Mouse (Mus musculus): ENCODE measurements around the gene Rdh11. TPM values are rescaled to one million over a fixed set of nuclear protein-coding genes. Genes with fewer than 3 reads are reported as not detected.

Gene Rdh11
- 37.5 and 42.3 TPM in 2 replicates for polyA plus RNA-seq (2014; fragmentation: Nextera tagmentation; extraction: Ambion mirVana)

- 61% methylated on average over 6 of the region's 6 CpGs for WGBS
- peak within 1 kb of the TSS; percentile 78 for H3K27ac ChIP-seq
- H3K4me3 ChIP-seq (replicated peaks; ENCODE audit: low read length), result peak within 1 kb of the TSS; percentile 48
- H3K27me3 ChIP-seq (ENCODE audit: control insufficient read depth, insufficient read depth, low read length), result no peaks in the 10 kb centered on the region
- H3K9me3 ChIP-seq (ENCODE audit: control insufficient read depth, low read length), result no peaks in the 10 kb centered on the region
- peak within 1 kb of the TSS; percentile 80 for H3K4me2 ChIP-seq (replicated peaks)
- peaks cover 15% of the 10 kb centered on the region for H3K4me1 ChIP-seq (replicated peaks; ENCODE audit: control insufficient read depth, insufficient read depth, low read length)
- peaks cover 10% of the 10 kb centered on the region for H3K36me3 ChIP-seq (replicated peaks; ENCODE audit: control insufficient read depth, insufficient read depth)
- DNase-seq (ENCODE audit: low spot score) (no peak), ATAC-seq (ENCODE audit: low FRiP score) (no peak)
- peak within 1 kb of the TSS; percentile 58 for H3K9ac ChIP-seq
Measured at GRCm38 (mm10) chr12:79192193-79192592, at the start of gene Rdh11. Gene Rdh11 (minus strand): TSS chr12:79192293.

GRCm38 (mm10) chr12:79235485-79236080 lies 43.5 kb upstream of the Rdh11 start:
- no peak overlapping the region for H3K27ac ChIP-seq
- peaks cover 59% of the 10 kb centered on the region for H3K36me3 ChIP-seq (replicated peaks; ENCODE audit: control insufficient read depth, insufficient read depth)
- H3K9me3 ChIP-seq (ENCODE audit: control insufficient read depth, low read length), result no peaks in the 10 kb centered on the region
- H3K4me2 ChIP-seq (replicated peaks), result no peak overlapping the region
- no peak for ATAC-seq (ENCODE audit: low FRiP score)
- no peaks in the 10 kb centered on the region for H3K27me3 ChIP-seq (ENCODE audit: control insufficient read depth, insufficient read depth, low read length)
- H3K4me3 ChIP-seq (replicated peaks; ENCODE audit: low read length), result no peak overlapping the region
- WGBS, result 59% methylated on average over 11 of the region's 11 CpGs
- H3K4me1 ChIP-seq (replicated peaks; ENCODE audit: control insufficient read depth, insufficient read depth, low read length), result no peaks in the 10 kb centered on the region
- no peak for DNase-seq (ENCODE audit: low spot score)
- H3K9ac ChIP-seq, result no peak overlapping the region

- H3K27me3 ChIP-seq (ENCODE audit: control insufficient read depth, insufficient read depth, low read length), result no peaks in the 10 kb centered on the region
- H3K9ac ChIP-seq, result no peak overlapping the region
- WGBS, result 67% methylated on average over 5 of the region's 5 CpGs
- no peak for ATAC-seq (ENCODE audit: low FRiP score)
- H3K4me1 ChIP-seq (replicated peaks; ENCODE audit: control insufficient read depth, insufficient read depth, low read length), result no peaks in the 10 kb centered on the region
- no peak overlapping the region for H3K4me2 ChIP-seq (replicated peaks)
- no peaks in the 10 kb centered on the region for H3K9me3 ChIP-seq (ENCODE audit: control insufficient read depth, low read length)
- no peak for DNase-seq (ENCODE audit: low spot score)
- H3K4me3 ChIP-seq (replicated peaks; ENCODE audit: low read length), result no peak overlapping the region
- H3K36me3 ChIP-seq (replicated peaks; ENCODE audit: control insufficient read depth, insufficient read depth), result no peaks in the 10 kb centered on the region
- no peak overlapping the region for H3K27ac ChIP-seq
Measured at GRCm38 (mm10) chr12:79217511-79217910, 25.4 kb upstream of the Rdh11 start.

DNA sequence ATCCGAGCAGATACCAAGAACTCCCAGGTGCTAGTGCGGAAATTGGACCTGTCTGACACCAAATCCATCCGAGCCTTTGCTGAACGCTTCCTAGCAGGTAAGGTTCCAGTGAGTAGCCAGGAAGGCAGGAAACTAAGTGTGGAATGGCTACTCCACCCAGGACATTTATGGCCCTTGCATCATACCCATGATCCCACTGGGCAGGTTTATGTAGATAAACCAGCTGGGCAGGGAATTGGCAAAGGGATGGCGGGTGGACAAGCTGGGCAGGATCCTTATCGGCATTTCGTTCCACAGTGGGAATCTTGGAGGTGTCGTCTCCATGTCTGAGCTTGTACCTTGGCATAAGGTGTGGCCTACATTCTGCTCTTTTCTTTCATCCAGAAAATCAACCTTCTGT lies 19.4 kb upstream of the Rdh11 start:
- Histone ChIP-seq H3K4me2 (replicated peaks) (no peak overlapping the region), H3K27ac (no peak overlapping the region), H3K9me3 (ENCODE audit: control insufficient read depth, low read length) (no peaks in the 10 kb centered on the region), H3K27me3 (ENCODE audit: control insufficient read depth, insufficient read depth, low read length) (no peaks in the 10 kb centered on the region), H3K9ac (no peak overlapping the region), H3K36me3 (replicated peaks; ENCODE audit: control insufficient read depth, insufficient read depth) (no peaks in the 10 kb centered on the region), H3K4me3 (replicated peaks; ENCODE audit: low read length) (no peak overlapping the region), H3K4me1 (replicated peaks; ENCODE audit: control insufficient read depth, insufficient read depth, low read length) (no peaks in the 10 kb centered on the region)
- no peak for DNase-seq (ENCODE audit: low spot score)
- WGBS, result 93% methylated on average over 8 of the region's 8 CpGs
- ATAC-seq (ENCODE audit: low FRiP score), result no peak

DNA sequence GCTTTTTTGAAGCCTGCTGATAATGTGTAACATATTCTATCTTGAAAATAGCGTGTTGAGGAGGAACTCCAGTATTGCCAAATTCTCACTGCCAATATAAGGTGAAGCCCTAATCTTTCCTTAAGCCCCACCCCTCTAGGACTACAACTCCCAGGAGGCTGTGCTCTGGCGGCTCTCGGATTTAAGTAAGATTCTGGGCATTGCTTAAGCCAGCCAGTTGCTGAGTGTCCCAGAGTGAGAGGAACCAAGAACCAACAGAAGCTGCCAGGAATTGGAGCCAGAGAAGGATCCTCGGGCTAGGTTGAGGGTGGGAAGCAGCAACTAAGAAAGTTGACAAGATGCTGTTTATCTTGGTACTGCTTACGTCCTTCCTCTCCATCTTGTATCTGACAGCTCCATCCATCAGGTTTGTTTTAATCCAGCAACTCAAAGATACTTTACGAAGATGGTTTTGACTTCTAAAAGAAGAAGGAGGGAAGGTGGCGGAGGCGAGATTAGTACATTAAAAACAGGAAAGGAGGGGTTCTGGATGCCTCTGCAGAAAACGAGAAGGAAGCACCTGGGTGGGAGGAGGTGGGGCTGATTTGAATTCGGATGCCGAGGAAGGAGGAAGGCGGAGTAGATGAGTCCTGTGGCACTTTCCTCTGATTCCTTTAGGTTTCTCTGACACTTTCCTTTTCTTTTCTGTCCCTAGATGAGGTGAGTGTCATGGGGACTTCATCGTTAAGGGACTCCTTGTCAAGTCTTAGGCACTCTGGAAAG lies 16.8 kb upstream of the Rdh11 start, which contains the start of gene Rdh12:
Gene Rdh12, plus strand, starts transcription at position 212 of the 762 bp plus-strand sequence.
- H3K9ac ChIP-seq, result peak within 1 kb of the TSS; percentile 3; the same call in 1 of the 2 replicates
- 4% methylated on average over 13 of the region's 13 CpGs for WGBS
- ATAC-seq (ENCODE audit: low FRiP score) (no peak; the same call in 1 of the 2 replicates), DNase-seq (ENCODE audit: low spot score) (peak; percentile 38)
- no peaks in the 10 kb centered on the region for H3K27me3 ChIP-seq (ENCODE audit: control insufficient read depth, insufficient read depth, low read length)
- no peak within 1 kb of the TSS for H3K27ac ChIP-seq
- peak within 1 kb of the TSS; percentile 20 for H3K4me3 ChIP-seq (replicated peaks; ENCODE audit: low read length)
- H3K36me3 ChIP-seq (replicated peaks; ENCODE audit: control insufficient read depth, insufficient read depth), result no peaks in the 10 kb centered on the region
- no peaks in the 10 kb centered on the region for H3K9me3 ChIP-seq (ENCODE audit: control insufficient read depth, low read length)
- peak within 1 kb of the TSS; percentile 48 for H3K4me2 ChIP-seq (replicated peaks)
- H3K4me1 ChIP-seq (replicated peaks; ENCODE audit: control insufficient read depth, insufficient read depth, low read length), result no peaks in the 10 kb centered on the region

GRCm38 (mm10) chr12:79201882-79202281 lies 9.8 kb upstream of the Rdh11 start:
- no peak overlapping the region for H3K9ac ChIP-seq
- DNase-seq (ENCODE audit: low spot score) (no peak), ATAC-seq (ENCODE audit: low FRiP score) (no peak)
- H3K4me2 ChIP-seq (replicated peaks), result no peak overlapping the region
- H3K4me1 ChIP-seq (replicated peaks; ENCODE audit: control insufficient read depth, insufficient read depth, low read length), result no peaks in the 10 kb centered on the region
- no peak overlapping the region for H3K27ac ChIP-seq
- WGBS, result 83% methylated on average over 3 of the region's 3 CpGs
- H3K36me3 ChIP-seq (replicated peaks; ENCODE audit: control insufficient read depth, insufficient read depth), result no peaks in the 10 kb centered on the region
- H3K9me3 ChIP-seq (ENCODE audit: control insufficient read depth, low read length), result no peaks in the 10 kb centered on the region
- no peaks in the 10 kb centered on the region for H3K27me3 ChIP-seq (ENCODE audit: control insufficient read depth, insufficient read depth, low read length)
- no peak overlapping the region for H3K4me3 ChIP-seq (replicated peaks; ENCODE audit: low read length)

- H3K9me3 ChIP-seq (ENCODE audit: control insufficient read depth, low read length), result no peaks in the 10 kb centered on the region
- 90% methylated on average over 5 of the region's 5 CpGs for WGBS
- H3K36me3 ChIP-seq (replicated peaks; ENCODE audit: control insufficient read depth, insufficient read depth), result no peaks in the 10 kb centered on the region
- H3K4me3 ChIP-seq (replicated peaks; ENCODE audit: low read length), result no peak overlapping the region
- no peak overlapping the region for H3K27ac ChIP-seq
- no peak overlapping the region for H3K4me2 ChIP-seq (replicated peaks)
- H3K9ac ChIP-seq, result no peak overlapping the region
- DNase-seq (ENCODE audit: low spot score), result no peak
- ATAC-seq (ENCODE audit: low FRiP score), result no peak
- no peaks in the 10 kb centered on the region for H3K4me1 ChIP-seq (replicated peaks; ENCODE audit: control insufficient read depth, insufficient read depth, low read length)
- H3K27me3 ChIP-seq (ENCODE audit: control insufficient read depth, insufficient read depth, low read length), result no peaks in the 10 kb centered on the region
Measured at GRCm38 (mm10) chr12:79197105-79197504, 5.0 kb upstream of the Rdh11 start.

DNA sequence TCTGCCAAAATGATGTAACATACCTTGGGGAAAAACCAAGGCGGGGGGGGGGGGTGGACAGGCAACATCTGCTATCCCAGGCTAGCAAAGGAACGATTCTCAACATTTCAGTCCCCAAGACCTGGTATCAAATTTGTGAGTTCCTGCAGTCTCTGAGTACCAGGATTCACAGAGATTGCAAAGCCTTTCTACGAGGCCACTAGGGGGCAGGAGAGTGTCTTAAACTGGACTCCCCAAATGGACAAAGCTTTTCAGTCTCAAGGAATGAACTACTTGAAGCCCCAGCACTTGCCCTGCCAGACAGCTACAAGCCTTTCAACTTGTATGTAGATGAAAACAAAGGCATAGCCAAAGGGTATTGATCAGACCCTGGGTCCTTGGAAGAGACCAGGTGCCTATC lies 1.3 kb upstream of the Rdh11 start:
- Histone ChIP-seq H3K9ac (no peak overlapping the region), H3K27me3 (ENCODE audit: control insufficient read depth, insufficient read depth, low read length) (no peaks in the 10 kb centered on the region), H3K4me2 (replicated peaks) (no peak overlapping the region), H3K4me1 (replicated peaks; ENCODE audit: control insufficient read depth, insufficient read depth, low read length) (peaks cover 15% of the 10 kb centered on the region), H3K4me3 (replicated peaks; ENCODE audit: low read length) (no peak overlapping the region), H3K36me3 (replicated peaks; ENCODE audit: control insufficient read depth, insufficient read depth) (no peaks in the 10 kb centered on the region), H3K27ac (no peak overlapping the region), H3K9me3 (ENCODE audit: control insufficient read depth, low read length) (no peaks in the 10 kb centered on the region)
- ATAC-seq (ENCODE audit: low FRiP score) (no peak), DNase-seq (ENCODE audit: low spot score) (peak; percentile 71)
- WGBS, result 13% methylated on average over 3 of the region's 3 CpGs

DNA sequence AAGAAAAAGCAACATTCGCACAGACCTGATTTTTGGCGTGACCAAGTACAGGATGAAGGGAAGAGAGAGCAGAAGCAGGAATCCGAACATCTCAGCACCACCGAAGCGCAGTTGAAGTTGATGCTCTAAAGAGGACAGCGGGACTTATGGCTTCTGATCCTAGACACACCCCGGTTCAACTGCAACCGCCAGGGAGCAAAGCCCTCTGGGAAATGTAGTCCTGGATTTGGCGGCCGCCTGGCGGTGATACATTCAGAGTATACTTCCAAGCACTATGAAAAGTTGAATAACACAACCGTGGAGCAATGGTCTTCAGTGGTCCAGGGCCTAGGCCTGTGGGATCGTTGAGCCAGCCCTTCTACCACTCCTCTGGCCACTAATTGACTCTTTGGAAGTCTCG lies 392 bp downstream of the Rdh11 start:
- H3K9me3 ChIP-seq (ENCODE audit: control insufficient read depth, low read length), result no peaks in the 10 kb centered on the region
- H3K4me2 ChIP-seq (replicated peaks), result peak overlapping the region; percentile 80
- H3K4me3 ChIP-seq (replicated peaks; ENCODE audit: low read length), result peak overlapping the region; percentile 48
- H3K27ac ChIP-seq, result peak overlapping the region; percentile 78; the same call in 1 of the 2 replicates
- H3K27me3 ChIP-seq (ENCODE audit: control insufficient read depth, insufficient read depth, low read length), result no peaks in the 10 kb centered on the region
- peak; percentile 85 for ATAC-seq (ENCODE audit: low FRiP score)
- H3K4me1 ChIP-seq (replicated peaks; ENCODE audit: control insufficient read depth, insufficient read depth, low read length), result peaks cover 15% of the 10 kb centered on the region
- DNase-seq (ENCODE audit: low spot score), result peak; percentile 84
- peak overlapping the region; percentile 58 for H3K9ac ChIP-seq
- H3K36me3 ChIP-seq (replicated peaks; ENCODE audit: control insufficient read depth, insufficient read depth), result peaks cover 15% of the 10 kb centered on the region
- 5% methylated on average over 14 of the region's 14 CpGs for WGBS

All from hindbrain, embryonic 14.5 days (tissue).